Mouse (Mus musculus) ES-E14 (cell line): ENCODE measurements at regions not wholly inside any gene's neighbourhood (a gene's known extent, or its start where the extent isn't known, plus 50 kb on each side); places are given as distances from the start of the nearest gene placed in this dataset.

Experiments
- CHD2 ChIP-seq: IDR thresholded peaks from 2 replicates; pipeline ENCODE4 v1.6.1; 2014; ENCODE audit warnings: mild to moderate bottlenecking, low read depth, low read length, inconsistent platforms
- HCFC1 ChIP-seq: IDR thresholded peaks from 2 replicates; pipeline ENCODE4 v1.6.1; 2012; ENCODE audit warnings: low read length, inconsistent platforms, borderline replicate concordance; ENCODE audit not compliant: insufficient read depth
- MAFK ChIP-seq: IDR thresholded peaks from 2 replicates; pipeline ENCODE4 v1.6.1; 2014; ENCODE audit warnings: mild to moderate bottlenecking, low read depth, low read length, inconsistent platforms; ENCODE audit not compliant: insufficient read depth
- ZC3H11A ChIP-seq: IDR thresholded peaks from 2 replicates; pipeline ENCODE4 v1.6.1; 2012; ENCODE audit warnings: low read depth, mild to moderate bottlenecking, inconsistent platforms, low read length, borderline replicate concordance
- ZNF384 ChIP-seq: IDR thresholded peaks from 2 replicates; pipeline ENCODE4 v1.6.1; 2012; ENCODE audit warnings: low read depth, low read length, inconsistent platforms

- TF ChIP-seq HCFC1: no peak
- no peak for TF ChIP-seq ZC3H11A
- no peak for TF ChIP-seq CHD2
- no peak for TF ChIP-seq MAFK
- TF ChIP-seq ZNF384: peak; percentile 91
Observed at GRCm38 (mm10) chr9:46891829-46892228, 106.7 kb upstream of the Gm4791 start.
